Mouse (Mus musculus) yolk sac, embryonic 10.5 days (tissue): ENCODE data around the gene U2af2.
"Not testable (repeated sequence)": the region's sequence is repeated elsewhere in the genome, so short reads cannot be mapped to it uniquely, and the experiment has no call there.

ENCODE experiments used
- DNase-seq: peaks from one replicate; pipeline ENCODE4 v3.0.0-alpha.2; 2017; ENCODE audit warnings: low spot score

The U2af2 gene

DNA sequence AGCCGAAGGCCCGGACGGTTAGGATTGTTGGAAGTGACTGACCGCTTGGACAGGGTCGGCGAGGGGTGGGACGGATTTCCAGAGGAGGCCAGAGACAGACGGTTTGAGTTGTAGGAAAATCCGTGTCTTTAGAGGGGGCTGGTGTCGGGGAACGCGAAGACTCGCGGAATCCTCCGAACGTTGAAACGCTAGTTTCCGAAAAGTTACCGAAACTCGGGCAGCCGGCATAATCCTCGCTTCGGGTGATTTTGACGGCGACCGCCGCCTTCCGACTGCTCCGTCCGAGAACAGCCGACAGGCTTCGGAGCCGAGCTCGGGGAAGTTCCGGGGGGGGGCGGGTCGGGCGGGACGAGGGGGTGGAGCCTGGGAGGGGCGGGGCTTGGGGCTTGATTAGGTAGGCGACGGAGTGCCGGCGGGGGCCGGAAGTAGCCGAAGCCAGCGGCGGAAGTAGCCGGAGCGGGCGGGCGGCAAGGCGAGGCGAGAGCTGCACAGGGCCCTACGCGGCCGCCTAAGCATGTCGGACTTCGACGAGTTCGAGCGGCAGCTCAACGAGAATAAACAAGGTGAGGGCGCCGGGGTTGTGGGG lies at the start of gene U2af2:
U2af2 (plus strand) TSS at position 370 of the 586 bp plus-strand sequence.
- peak; percentile 97 for DNase-seq

DNA sequence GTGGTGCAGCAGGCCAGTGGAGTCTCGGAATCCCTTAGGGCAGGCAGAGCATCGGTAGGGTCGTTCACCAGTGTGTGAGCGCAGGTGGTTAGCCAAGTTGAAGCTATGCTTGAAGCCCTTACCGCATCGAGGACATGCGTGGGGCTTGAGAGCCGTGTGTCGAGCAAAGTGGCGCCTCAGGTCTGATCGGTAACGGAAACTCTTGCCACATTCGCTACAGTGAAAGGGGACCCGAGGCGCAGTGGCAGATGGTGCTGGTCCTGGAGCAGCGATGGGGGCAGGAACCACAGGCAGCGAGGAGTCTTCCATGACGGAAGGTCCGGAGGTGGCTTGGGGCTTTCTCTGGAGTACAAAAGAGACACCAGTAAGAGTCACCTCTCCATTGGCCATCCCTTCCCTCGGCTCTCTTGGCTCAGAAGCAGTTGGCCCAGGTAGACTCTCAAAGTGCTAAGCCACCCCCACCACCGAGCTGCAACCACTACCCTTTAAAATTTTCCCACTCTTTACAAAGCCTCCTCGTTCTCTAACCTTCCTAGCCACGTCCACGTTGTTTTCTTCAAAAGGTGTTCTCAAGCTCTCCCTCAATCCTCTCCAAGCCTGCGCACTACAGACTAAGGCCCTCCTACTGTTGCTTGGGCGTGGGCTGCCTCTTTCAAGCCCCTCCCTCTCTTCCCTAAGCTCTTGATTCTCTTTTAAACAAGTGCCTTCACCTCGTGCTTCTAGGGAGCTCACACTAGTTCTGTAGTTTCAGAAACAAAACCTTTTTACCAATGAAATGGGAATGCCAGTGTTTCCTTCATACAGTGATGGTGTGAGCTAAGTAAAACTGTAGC lies 49.0 kb upstream of the U2af2 start:
- DNase-seq, result no peak

DNA sequence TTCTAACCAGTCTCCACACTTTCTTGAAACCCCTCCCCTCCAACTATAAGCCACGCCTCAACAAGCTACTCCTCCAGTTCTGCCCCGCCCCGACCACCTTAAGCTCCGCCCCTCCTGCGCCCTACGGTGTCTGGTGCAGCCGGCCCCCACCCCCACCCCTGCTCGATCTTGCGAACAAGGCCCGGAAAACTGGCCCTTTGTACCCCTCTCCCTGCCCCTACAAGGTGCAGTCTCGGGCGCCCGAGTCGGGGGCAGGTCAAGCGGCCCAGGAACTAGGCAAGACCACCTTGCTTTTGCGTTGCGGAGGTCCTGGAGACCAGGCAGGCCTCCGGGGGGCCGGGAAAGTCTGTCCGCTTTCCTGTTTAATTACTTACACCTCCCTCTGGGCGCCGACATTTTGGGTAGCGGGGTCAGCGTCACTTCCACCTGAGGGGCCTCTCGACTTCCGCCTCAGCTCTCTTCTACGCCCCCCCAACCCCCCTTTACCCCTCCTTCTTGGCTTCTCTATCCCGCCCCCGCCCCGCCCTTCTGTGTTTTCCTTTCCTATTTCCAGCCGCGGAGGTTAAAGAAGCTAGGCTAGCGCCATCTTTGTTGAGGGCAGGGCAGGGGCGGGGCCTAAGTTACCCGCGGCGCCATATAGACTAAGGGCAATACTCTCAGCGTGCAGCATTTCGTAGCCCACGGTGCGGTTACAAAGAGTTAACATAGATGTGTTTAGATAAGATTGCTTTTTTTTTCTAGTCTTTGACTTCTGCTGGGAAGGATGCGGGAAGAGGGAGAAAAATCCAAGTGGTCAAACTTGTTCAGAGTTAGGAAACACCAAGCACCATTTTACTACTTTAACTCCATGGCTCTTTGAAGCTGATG lies 47.5 kb upstream of the U2af2 start, which contains the start of the genes Zfp524 and Fiz1:
Zfp524 (plus strand) TSS at position 165 of the 867 bp plus-strand sequence.
Fiz1 (minus strand) TSS at position 447 of the 867 bp plus-strand sequence.
- peak; percentile 98 for DNase-seq

DNA sequence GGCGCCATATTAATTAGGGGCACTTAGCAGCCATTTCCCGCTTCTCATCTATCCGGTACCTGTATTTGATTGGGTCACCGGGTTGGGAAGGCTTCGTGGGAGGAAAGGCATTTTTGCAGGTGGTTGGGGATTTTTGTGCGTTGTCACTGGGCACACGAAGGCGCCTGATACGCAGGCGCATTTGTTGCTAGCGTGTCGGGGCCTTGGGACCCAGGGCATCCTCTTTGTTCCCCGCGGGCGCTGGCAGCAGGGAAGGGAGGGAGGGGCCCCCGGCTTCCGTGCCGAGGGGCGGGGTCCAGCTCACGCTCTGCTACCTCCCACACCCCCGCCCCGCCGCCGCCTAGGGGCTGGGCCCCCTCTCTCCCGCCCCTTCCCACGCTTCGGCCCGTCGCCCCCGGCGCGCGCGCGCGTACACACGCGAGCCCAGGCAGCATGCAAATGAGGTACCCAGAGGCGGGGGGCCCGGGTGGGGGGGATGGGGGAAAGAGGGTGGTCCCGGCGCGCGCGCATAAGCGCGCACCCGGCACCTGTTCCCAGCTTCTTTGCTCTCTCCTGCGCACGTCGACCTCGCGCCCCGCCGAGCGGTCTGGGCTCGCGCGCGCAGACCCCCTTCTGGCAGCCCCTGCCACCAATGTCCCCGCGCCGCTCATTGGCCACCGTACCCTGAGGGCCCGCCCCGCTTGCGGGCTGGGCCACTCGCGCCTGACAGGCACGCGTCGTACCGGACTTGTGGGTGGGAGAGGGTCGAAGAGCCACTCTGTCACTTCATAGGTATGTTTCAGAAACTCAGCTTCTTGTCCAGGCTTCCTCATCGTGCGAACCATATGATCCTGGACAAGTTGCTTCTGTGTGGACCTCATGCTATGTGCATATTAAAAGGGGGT lies 46.6 kb upstream of the U2af2 start, which contains the start of gene Gm44973:
Gm44973 (plus strand) TSS at position 379 of the 884 bp plus-strand sequence.
- peak; percentile 98 for DNase-seq

DNA sequence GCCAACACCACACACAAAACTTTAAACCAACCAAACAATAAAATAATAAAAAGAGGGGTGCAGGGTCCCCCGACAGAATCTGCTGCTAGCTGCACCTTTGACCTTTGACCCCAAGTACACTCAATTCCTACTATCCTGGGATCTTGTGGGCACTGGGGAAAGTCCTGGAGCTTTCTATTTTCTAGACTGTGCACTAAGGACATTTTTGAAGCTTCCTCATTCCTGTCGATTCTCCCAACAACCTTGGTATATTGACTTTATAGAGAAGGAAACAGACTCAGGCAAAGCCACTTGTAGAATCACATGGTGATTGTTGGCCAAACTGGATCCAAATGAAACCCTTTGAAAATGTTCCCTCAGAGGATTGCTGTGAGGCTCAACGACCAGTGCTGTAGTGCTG lies 45.9 kb upstream of the U2af2 start:
- no peak for DNase-seq

DNA sequence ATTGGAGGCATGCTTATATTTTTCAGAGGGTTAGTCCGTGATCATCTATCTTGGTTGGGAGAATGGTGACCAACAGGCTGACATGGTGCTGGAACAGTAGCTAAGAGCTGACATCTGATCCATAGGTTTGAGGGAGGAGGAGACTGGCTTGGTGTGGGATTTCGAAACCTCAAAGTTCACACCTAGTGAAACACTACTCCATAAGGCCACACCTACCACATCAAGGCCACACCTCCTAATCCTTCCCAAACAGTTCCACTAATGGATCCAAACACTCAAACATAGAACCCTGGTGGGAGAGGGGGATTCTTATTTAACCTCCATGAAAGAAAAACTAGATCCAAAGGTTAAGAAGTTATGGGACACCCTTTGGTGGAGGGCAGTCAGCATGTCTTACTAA lies 45.0 kb upstream of the U2af2 start:
- no peak for DNase-seq

DNA sequence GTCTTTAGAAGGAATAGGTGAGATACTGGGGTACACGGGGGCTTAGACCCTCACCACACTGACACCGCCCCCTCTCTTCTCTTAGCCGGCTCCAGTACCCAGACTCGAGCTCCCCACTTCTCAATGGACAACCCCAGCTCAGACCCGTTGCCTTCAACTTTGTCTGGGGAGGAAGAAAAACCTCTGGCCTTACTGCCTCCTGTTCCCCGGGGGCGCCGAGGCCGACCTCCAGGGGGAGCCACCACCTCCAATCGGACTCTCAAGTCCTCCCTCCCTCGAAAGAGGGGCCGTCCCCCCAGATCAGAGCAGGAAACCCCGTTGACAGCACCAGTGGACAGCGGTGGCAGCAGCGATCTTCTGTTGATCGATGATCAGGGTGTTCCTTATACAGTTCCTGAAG lies 44.6 kb upstream of the U2af2 start:
- no peak for DNase-seq

DNA sequence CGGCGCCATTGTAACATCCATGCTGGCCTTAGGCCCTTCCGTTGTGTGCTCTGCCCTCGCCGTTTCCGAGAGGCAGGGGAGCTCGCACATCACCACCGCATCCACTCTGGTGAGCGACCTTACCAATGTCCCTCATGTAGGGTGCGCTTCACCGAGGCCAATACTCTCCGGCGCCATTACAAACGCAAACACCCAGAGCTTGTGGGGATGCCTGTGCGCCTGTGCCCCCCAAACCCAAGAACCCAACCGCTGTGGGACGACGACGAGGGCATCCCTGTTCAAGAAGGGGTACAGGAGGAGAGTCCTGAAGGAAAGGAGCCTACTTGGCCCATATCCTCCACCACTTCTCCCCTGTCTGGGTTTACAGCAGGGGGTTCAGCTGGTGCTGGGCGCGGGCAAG lies 44.0 kb upstream of the U2af2 start:
- DNase-seq, result no peak

DNA sequence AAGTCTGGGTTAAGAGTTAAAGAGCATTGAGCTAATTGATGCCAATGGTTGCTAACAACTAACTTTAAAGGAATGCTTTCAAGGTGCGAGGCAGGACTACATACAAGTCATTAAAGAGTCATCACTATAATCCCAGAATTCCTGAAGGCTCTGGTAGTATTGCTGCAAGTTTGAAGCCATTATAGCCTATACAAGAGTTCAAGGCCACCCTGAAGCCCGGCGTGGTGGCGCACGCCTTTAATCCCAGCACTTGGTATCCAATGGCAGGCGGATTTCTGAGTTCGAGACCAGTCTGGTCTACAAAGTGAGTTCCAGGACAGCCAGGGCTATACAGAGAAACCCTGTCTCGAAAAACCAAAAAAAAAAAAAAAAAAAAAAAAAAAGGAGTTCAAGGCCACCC lies 42.4 kb upstream of the U2af2 start:
- not testable (repeated sequence) for DNase-seq

DNA sequence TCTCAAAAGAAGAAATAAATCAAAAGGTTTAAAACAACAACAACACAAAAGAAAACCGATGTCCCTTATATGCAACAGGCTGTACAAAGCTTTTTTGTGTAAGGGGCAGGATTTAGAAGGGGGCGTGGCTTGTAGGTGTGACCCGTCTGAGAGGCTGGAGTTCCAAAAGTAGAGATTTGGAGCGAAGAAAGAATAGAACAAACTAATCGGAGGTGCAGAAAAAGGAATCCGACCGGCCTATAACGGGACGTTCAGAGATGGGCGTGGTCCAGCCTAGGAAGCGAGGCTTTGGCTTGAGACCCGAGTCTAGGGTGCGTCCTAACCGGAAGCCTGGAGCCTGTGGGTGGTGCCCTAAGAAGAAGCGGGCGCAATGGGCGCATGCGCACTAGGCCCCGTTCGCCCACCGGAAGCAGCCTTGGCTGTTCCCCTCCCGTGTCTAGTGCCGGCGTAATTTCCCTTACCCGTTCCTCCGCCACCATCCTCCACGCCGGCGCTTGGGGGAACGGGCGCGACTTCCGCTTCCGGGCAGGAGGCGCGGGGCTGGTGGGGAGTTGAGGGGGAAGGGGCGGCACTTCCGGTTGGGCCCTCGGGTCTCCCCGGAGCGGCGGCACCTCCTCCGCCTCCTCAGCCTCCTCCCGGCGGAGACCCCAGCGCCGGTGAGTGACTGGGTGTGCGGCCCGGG lies 41.8 kb upstream of the U2af2 start, which contains the start of the genes Zfp865 and Ccdc106:
Zfp865 (plus strand) TSS at position 377 of the 682 bp plus-strand sequence.
Ccdc106 (plus strand) TSS at position 554 of the 682 bp plus-strand sequence.
- DNase-seq, result peak; percentile 99

DNA sequence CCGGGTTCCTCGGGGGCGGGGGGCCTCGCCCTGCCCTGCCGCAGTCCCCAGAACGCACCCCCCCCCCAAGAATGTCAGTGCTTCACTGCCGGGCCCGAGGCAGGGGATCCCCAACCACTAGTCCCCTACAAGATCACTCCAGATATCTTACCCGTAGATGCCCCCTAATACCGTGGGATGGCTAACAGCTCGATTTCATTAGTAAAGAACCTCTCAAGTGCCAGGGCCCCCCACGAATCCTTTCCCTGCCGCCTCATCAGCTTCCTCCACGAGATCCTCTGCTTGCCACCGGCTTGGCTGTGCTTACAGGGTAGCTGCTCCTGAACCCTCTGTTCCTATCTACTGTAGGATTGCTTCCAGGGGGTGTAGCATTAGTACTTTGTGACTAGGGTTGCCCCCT lies 41.3 kb upstream of the U2af2 start:
- DNase-seq, result no peak

DNA sequence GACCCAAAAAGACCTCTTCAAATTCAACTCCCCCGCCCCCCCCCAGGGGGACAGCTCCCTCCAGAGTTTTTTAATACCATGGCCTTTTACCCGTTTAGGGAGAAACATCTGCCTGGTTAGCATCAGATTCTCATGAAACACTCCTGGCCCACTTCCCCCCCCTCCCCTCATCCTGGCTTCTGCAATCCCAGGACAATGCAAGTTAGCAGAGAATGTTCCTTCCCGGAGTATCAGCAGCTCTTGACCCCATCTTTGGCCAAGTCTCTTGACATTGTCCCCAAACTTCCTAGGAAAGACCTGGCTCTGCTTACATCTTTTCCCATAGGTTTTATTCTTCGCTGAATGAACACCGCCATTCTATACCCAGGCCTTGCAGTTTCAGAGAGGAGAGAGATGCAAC lies 40.7 kb upstream of the U2af2 start:
- DNase-seq, result no peak

DNA sequence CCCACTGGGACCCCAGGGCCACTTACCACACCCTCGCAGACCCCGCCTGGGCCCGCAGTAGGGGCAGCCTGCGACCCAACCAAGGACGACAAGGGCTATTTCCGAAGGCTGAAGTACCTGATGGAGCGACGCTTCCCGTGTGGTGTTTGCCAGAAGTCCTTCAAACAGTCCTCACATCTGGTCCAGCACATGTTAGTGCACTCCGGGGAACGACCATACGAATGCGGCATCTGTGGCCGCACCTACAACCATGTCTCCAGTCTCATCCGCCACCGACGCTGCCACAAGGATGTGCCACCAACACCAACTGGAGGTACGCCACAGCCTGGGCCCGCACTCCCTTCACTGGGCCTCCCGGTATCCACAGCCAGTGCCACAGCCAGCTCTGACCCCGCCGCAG lies 32.4 kb upstream of the U2af2 start:
- DNase-seq, result no peak

DNA sequence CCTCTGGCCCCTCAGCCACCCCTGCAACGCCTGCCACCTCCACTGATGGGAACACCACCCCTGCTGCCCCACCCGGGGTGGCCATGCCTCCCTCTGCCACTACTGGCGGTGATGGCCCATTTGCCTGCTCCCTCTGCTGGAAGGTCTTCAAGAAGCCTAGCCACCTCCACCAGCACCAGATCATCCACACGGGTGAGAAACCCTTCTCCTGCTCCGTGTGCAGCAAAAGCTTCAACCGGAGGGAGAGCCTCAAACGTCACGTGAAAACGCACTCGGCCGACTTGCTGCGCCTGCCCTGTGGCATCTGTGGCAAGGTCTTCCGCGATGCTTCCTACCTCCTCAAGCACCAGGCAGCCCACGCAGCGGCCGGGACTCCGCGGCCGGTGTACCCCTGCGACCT lies 32.0 kb upstream of the U2af2 start:
- no peak for DNase-seq

DNA sequence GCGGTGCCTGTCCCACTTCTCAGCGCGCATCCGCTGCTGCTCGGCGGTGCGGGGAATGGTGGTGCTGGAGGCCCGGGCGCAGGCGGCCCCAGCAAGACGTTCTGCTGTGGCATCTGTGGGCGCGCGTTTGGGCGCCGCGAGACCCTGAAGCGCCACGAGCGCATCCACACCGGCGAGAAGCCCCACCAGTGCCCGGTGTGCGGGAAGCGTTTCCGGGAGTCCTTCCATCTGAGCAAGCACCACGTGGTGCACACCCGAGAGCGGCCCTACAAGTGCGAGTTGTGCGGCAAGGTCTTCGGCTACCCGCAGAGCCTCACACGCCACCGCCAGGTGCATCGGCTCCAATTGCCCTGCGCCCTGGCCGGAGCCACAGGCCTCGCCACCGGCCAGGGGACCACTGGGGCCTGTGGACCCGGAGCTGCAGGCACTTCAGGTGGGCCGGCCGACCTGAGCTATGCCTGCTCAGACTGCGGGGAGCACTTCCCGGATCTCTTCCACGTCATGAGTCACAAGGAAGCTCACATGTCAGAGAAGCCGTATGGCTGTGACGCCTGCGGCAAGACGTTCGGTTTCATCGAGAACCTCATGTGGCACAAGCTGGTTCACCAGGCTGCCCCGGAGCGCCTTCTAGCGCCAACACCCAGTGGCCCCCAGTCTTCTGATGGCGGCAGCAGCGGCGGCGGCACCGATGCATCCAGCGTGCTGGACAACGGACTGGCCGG lies 31.2 kb upstream of the U2af2 start:
- DNase-seq, result no peak

DNA sequence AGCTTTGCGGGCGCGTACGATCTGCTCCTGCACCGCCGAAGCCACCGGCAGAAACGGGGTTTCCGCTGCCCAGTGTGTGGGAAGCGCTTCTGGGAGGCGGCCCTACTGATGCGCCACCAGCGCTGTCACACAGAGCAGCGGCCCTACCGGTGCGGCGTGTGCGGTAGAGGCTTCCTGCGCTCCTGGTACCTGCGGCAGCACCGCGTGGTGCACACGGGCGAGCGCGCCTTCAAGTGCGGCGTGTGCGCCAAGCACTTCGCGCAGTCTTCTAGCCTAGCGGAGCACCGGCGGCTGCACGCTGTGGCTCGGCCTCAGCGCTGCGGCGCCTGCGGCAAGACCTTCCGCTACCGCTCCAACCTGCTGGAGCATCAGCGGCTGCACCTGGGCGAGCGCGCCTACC lies 30.4 kb upstream of the U2af2 start:
- no peak for DNase-seq

DNA sequence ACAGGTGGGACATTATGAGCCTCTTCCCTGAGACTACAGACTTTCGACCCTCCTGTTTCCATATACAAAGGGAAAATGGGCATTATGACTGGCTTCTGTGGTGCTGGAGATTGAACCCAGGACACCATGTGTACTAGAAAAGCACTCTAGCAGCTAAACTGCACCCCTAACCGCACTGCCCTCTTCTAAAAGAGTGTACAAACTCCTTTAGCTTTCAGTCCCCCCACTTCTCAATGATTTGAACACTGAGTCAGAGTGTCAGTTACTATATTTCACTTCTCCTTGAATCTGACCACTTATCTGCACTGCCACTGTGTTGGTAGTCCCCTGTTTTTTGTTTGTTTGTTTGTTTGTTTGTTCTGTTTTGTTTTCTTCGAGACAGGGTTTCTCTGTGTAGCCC lies 28.1 kb upstream of the U2af2 start, which contains the start of gene 4632433K11Rik:
4632433K11Rik (plus strand) TSS at position 301 of the 400 bp plus-strand sequence.
- no peak for DNase-seq

DNA sequence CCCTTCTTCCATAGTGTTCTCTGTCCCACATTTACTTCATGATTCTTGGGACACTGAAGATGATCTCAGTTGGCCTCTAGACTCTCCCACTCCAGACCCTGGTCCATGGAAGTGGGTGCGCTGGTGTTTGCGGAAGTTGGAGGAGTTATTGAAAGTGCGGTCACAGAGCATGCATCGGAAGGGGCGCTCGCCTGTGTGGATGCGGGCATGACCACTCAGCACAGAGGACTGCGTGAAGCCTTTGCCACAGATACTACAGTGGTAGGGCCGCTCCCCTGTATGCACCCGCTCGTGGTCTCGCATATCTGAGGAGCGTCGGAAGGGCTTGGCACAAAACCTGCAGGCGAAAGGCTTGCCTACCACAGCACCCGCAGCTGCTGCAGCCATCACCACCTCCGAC lies 26.3 kb upstream of the U2af2 start:
- no peak for DNase-seq

DNA sequence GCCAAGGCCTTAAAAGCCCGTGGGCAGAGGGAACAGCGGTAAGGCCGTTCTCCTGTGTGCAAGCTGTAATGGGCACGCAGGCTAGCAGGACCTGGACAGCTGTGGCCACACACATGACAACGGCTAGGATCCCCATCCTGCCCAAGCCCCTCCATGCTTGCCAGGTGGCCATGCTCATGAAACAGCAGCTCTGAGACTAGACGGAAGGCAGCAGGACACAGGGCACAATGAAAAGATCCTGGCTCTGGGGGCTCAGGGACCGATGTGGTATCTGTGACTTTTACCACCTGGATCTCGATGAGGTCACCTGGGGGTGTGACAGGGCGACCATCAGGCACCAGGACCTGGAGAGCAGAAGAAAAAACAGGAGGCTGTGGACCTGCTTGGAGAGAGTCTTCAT lies 25.8 kb upstream of the U2af2 start:
- no peak for DNase-seq

DNA sequence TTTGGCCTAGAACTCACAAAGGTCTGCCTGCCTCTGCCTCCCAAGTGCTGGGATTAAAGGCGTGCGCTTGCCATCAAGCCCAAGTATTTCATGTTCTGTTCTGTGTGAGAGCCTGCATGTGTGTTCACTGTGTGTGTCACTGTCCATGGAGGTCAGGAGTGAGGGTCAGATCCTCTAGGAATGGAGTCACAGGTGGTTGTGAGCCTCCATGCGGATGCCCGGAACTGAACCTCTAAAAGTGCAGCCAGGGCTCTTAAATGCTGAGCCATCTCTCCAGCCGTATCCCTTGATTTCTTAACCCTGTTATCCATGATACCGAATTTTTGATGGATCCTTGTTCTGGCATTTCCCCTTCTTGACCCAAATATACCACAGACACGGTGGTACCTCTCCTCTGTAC lies 24.9 kb upstream of the U2af2 start:
- DNase-seq, result no peak
